Mouse (Mus musculus) forebrain, embryonic 10.5 days (tissue): ENCODE measurements around the gene Spi1. TPM values are rescaled to one million over a fixed set of nuclear protein-coding genes. Genes with fewer than 3 reads are reported as not detected.

Experiments
- DNase-seq: peaks from one replicate; pipeline ENCODE4 v3.0.0-alpha.2; 2017; ENCODE audit warnings: low spot score; ENCODE audit errors: extremely low spot score
- H3K27ac ChIP-seq: fragments of 300-500 bp; sonication (generic); 2 replicates; pipeline ENCODE4 v1.5.1; 2016; ENCODE audit warnings: mild to moderate bottlenecking
- H3K27me3 ChIP-seq: fragments of 300-500 bp; sonication (generic); 2 replicates; pipeline ENCODE4 v1.6.1; 2016; ENCODE audit warnings: mild to moderate bottlenecking; ENCODE audit not compliant: poor library complexity, severe bottlenecking
- H3K36me3 ChIP-seq: fragments of 300-500 bp; sonication (generic); replicated peaks from 2 replicates; pipeline ENCODE4 v1.6.1; 2016; ENCODE audit warnings: mild to moderate bottlenecking, moderate library complexity
- H3K4me1 ChIP-seq: fragments of 300-500 bp; sonication (generic); 2 replicates; pipeline ENCODE4 v1.6.1; 2016
- H3K4me3 ChIP-seq: fragments of 300-500 bp; sonication (generic); 2 replicates; pipeline ENCODE4 v1.5.1; 2016; ENCODE audit warnings: mild to moderate bottlenecking, moderate library complexity
- H3K9me3 ChIP-seq: fragments of 300-500 bp; sonication (generic); 2 replicates; pipeline ENCODE4 v1.6.1; 2016; ENCODE audit warnings: mild to moderate bottlenecking, moderate library complexity
- WGBS: fragments of 180-500 bp; shearing (Covaris S2); methylation state at CpG from one replicate; pipeline ENCODE4 v1.1.7; 2016; 5-methylcytosine and 5-hydroxymethylcytosine counted together
- polyA plus RNA-seq: library from polyadenylated mRNA; unstranded; fragments of >200 nt; fragmentation: Nextera tagmentation; extraction: Ambion mirVana; gene quantifications from 2 replicates; pipeline ENCODE4 v1.2.1, GENCODE M21; 2016

Spi1 gene
- polyA plus RNA-seq, 1 experiment from 2014 or later, result 2.8 TPM

- H3K4me3 ChIP-seq, result no peak overlapping the region
- no peaks in the 10 kb centered on the region for H3K36me3 ChIP-seq
- DNase-seq, result no peak
- no peaks in the 10 kb centered on the region for H3K9me3 ChIP-seq
- peaks cover 7% of the 10 kb centered on the region; the same call in 1 of the 2 replicates for H3K4me1 ChIP-seq
- H3K27ac ChIP-seq, result no peak overlapping the region
- 89% methylated on average over 6 of the region's 6 CpGs for WGBS
- H3K27me3 ChIP-seq, result peaks cover 18% of the 10 kb centered on the region
These were observed 38.8 kb downstream of the Spi1 start for GRCm38 (mm10) chr2:91121011-91121410.

GRCm38 (mm10) chr2:91121497-91121896, 39.3 kb downstream of the Spi1 start:
- no peaks in the 10 kb centered on the region for H3K36me3 ChIP-seq
- no peak for DNase-seq
- H3K9me3 ChIP-seq, result no peaks in the 10 kb centered on the region
- H3K27me3 ChIP-seq, result peaks cover 14% of the 10 kb centered on the region
- H3K27ac ChIP-seq, result no peak overlapping the region
- no peak overlapping the region for H3K4me3 ChIP-seq
- peaks cover 7% of the 10 kb centered on the region; the same call in 1 of the 2 replicates for H3K4me1 ChIP-seq
- 78% methylated on average over 8 of the region's 8 CpGs for WGBS

GRCm38 (mm10) chr2:91123521-91123920, 41.3 kb downstream of the Spi1 start:
- H3K36me3 ChIP-seq, result no peaks in the 10 kb centered on the region
- DNase-seq, result no peak
- H3K27me3 ChIP-seq, result no peaks in the 10 kb centered on the region
- no peak overlapping the region for H3K4me3 ChIP-seq
- peaks cover 7% of the 10 kb centered on the region; the same call in 1 of the 2 replicates for H3K4me1 ChIP-seq
- no peaks in the 10 kb centered on the region for H3K9me3 ChIP-seq
- H3K27ac ChIP-seq, result no peak overlapping the region
- WGBS, result 87% methylated on average over 6 of the region's 6 CpGs

- Histone ChIP-seq H3K36me3 (no peaks in the 10 kb centered on the region), H3K27me3 (no peaks in the 10 kb centered on the region)
- 88% methylated on average over 10 of the region's 10 CpGs for WGBS
These were observed 42.9 kb downstream of the Spi1 start for GRCm38 (mm10) chr2:91125101-91125500.

GRCm38 (mm10) chr2:91128761-91129160, 46.6 kb downstream of the Spi1 start:
- Histone ChIP-seq H3K9me3 (no peaks in the 10 kb centered on the region), H3K36me3 (no peaks in the 10 kb centered on the region), H3K27me3 (no peaks in the 10 kb centered on the region), H3K4me3 (no peak overlapping the region), H3K4me1 (no peaks in the 10 kb centered on the region), H3K27ac (no peak overlapping the region)
- WGBS, result 92% methylated on average over 5 of the region's 5 CpGs
- no peak for DNase-seq

More at GRCm38 (mm10) chr2:91125101-91125500, 42.9 kb downstream of the Spi1 start:
- H3K27ac ChIP-seq, result no peak overlapping the region
- no peaks in the 10 kb centered on the region for H3K4me1 ChIP-seq
- H3K9me3 ChIP-seq, result no peaks in the 10 kb centered on the region
- no peak for DNase-seq
- no peak overlapping the region for H3K4me3 ChIP-seq

- no peak overlapping the region for H3K4me3 ChIP-seq
- no peaks in the 10 kb centered on the region for H3K36me3 ChIP-seq
- H3K4me1 ChIP-seq, result no peaks in the 10 kb centered on the region
- no peak for DNase-seq
- H3K9me3 ChIP-seq, result no peaks in the 10 kb centered on the region
- no peak overlapping the region for H3K27ac ChIP-seq
- WGBS, result 91% methylated on average over 6 of the region's 6 CpGs
- H3K27me3 ChIP-seq, result no peaks in the 10 kb centered on the region
These were observed 47.9 kb downstream of the Spi1 start for GRCm38 (mm10) chr2:91130126-91130525.

- no peak for DNase-seq
- no peaks in the 10 kb centered on the region for H3K9me3 ChIP-seq
- H3K27ac ChIP-seq, result no peak overlapping the region
- no peaks in the 10 kb centered on the region; the same call in 1 of the 2 replicates for H3K36me3 ChIP-seq
- no peak overlapping the region for H3K4me3 ChIP-seq
- H3K27me3 ChIP-seq, result no peaks in the 10 kb centered on the region
- no peaks in the 10 kb centered on the region for H3K4me1 ChIP-seq
- WGBS, result 92% methylated on average over 15 of the region's 15 CpGs
These were observed 49.1 kb downstream of the Spi1 start for GRCm38 (mm10) chr2:91131251-91131650.

GRCm38 (mm10) chr2:91132035-91132434, 49.8 kb downstream of the Spi1 start:
- H3K4me3 ChIP-seq, result no peak overlapping the region
- no peak for DNase-seq
- H3K4me1 ChIP-seq, result no peaks in the 10 kb centered on the region
- H3K27me3 ChIP-seq, result no peaks in the 10 kb centered on the region
- peaks cover 1% of the 10 kb centered on the region; the same call in 1 of the 2 replicates for H3K36me3 ChIP-seq
- H3K27ac ChIP-seq, result no peak overlapping the region
- 83% methylated on average over 3 of the region's 3 CpGs for WGBS
- no peaks in the 10 kb centered on the region for H3K9me3 ChIP-seq

GRCm38 (mm10) chr2:91136513-91137412, 54.6 kb downstream of the Spi1 start:
- no peaks in the 10 kb centered on the region for H3K9me3 ChIP-seq
- no peak for DNase-seq
- no peaks in the 10 kb centered on the region for H3K27me3 ChIP-seq
- 88% methylated on average over 11 of the region's 11 CpGs for WGBS
- peaks cover 7% of the 10 kb centered on the region for H3K4me1 ChIP-seq
- peaks cover 45% of the 10 kb centered on the region for H3K36me3 ChIP-seq
- no peak overlapping the region for H3K4me3 ChIP-seq
- H3K27ac ChIP-seq, result no peak overlapping the region

GRCm38 (mm10) chr2:91137481-91137880, 55.3 kb downstream of the Spi1 start:
- no peak for DNase-seq
- peaks cover 52% of the 10 kb centered on the region for H3K36me3 ChIP-seq
- H3K9me3 ChIP-seq, result no peaks in the 10 kb centered on the region
- peaks cover 7% of the 10 kb centered on the region for H3K4me1 ChIP-seq
- no peak overlapping the region for H3K27ac ChIP-seq
- no peak overlapping the region for H3K4me3 ChIP-seq
- WGBS, result 90% methylated on average over 6 of the region's 6 CpGs
- no peaks in the 10 kb centered on the region for H3K27me3 ChIP-seq

GRCm38 (mm10) chr2:91139311-91139710, 57.1 kb downstream of the Spi1 start:
- WGBS, result 76% methylated on average over 5 of the region's 5 CpGs
- no peaks in the 10 kb centered on the region for H3K27me3 ChIP-seq
- DNase-seq, result no peak
- H3K4me3 ChIP-seq, result no peak overlapping the region
- peaks cover 7% of the 10 kb centered on the region for H3K4me1 ChIP-seq
- peaks cover 68% of the 10 kb centered on the region for H3K36me3 ChIP-seq
- no peak overlapping the region for H3K27ac ChIP-seq
- H3K9me3 ChIP-seq, result no peaks in the 10 kb centered on the region

GRCm38 (mm10) chr2:91139764-91140163, 57.6 kb downstream of the Spi1 start:
- Histone ChIP-seq H3K4me3 (no peak overlapping the region), H3K4me1 (peaks cover 7% of the 10 kb centered on the region), H3K27me3 (no peaks in the 10 kb centered on the region), H3K9me3 (no peaks in the 10 kb centered on the region), H3K27ac (no peak overlapping the region), H3K36me3 (peaks cover 71% of the 10 kb centered on the region)
- DNase-seq, result no peak
- WGBS, result 66% methylated on average over 8 of the region's 8 CpGs

- H3K4me3 ChIP-seq, result no peak overlapping the region
- 85% methylated on average over 6 of the region's 6 CpGs for WGBS
- peaks cover 84% of the 10 kb centered on the region for H3K36me3 ChIP-seq
- no peak for DNase-seq
- peaks cover 7% of the 10 kb centered on the region for H3K4me1 ChIP-seq
- no peaks in the 10 kb centered on the region for H3K9me3 ChIP-seq
- H3K27ac ChIP-seq, result no peak overlapping the region
- no peaks in the 10 kb centered on the region for H3K27me3 ChIP-seq
These were observed 60.7 kb downstream of the Spi1 start for GRCm38 (mm10) chr2:91142920-91143319.
